Mouse (Mus musculus): ENCODE data around the gene Tctex1d4. TPM values are rescaled to one million over a fixed set of nuclear protein-coding genes. Genes with fewer than 3 reads are reported as not detected.

Gene Tctex1d4
- polyA plus RNA-seq, 1 experiment from 2014 or later = not detected

DNA sequence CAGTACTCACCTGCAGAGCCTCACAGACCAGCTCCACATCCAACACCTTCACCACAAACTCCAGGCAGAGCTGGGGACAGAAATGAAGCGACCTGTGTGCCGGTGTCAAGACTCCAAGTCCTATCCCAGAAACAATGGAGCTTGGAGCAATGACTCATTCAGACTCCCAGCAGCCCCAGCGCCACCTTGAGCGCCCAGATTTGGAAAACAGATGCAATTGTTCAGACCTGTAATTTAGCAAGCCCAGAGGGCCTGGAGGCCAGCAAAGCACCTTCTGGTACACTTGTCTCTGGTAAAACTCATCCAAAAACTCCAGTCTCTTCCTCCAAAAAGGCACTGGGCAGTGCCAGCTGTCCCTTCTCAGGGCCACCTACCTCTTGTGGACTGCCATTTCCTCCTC, 4.4 kb upstream of the Tctex1d4 start:
- Histone ChIP-seq H3K36me3 (ENCODE audit: poor library complexity, severe bottlenecking) (no peaks in the 10 kb centered on the region), H3K4me2 (no peak overlapping the region), H3K4me1 (peaks cover 30% of the 10 kb centered on the region), H3K9ac (no peak overlapping the region), H3K9me3 (replicated peaks) (no peaks in the 10 kb centered on the region), H3K27me3 (no peaks in the 10 kb centered on the region), H3K4me3 (no peak overlapping the region), H3K27ac (no peak overlapping the region)
- WGBS = 76% methylated on average over 4 of the region's 4 CpGs
- ATAC-seq = no peak

DNA sequence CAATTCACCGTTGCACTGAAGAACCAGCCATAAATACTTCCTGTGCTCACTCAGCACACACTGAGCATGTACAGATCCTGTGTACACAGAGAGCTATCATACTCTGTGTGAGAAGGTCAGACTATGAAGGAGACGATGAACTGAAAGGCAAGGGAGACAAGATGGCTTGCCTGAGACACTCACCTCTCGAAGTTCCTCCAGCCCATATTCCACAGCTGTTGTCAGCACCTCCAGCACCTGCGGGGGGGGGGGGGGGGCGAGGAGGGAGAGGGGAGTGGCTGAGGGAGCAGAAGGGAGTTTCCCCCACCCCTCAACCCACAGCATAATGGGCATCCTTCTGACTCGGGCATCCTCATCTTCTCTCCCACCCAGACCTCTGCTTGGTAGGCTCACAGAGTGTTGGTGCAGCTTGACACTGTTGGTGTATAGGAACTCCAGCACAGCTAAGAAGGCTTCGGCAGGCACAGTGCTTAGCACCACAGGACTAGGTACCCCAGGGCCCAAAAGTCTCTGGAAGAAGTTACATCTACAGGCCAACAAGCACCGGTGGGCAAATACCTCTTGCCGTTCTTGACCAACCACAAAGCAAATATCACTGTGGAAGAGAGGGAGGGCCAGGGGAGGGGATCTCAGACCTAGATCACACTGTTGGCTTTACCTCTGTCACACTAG, 2.9 kb upstream of the Tctex1d4 start:
- H3K4me3 ChIP-seq = no peak overlapping the region
- WGBS = 87% methylated on average over 7 of the region's 9 CpGs
- H3K27ac ChIP-seq = no peak overlapping the region
- no peak overlapping the region for H3K9ac ChIP-seq
- peaks cover 30% of the 10 kb centered on the region for H3K4me1 ChIP-seq
- H3K4me2 ChIP-seq = no peak overlapping the region
- H3K27me3 ChIP-seq = no peaks in the 10 kb centered on the region
- no peak for ATAC-seq
- peaks cover 7% of the 10 kb centered on the region for H3K36me3 ChIP-seq (ENCODE audit: poor library complexity, severe bottlenecking)
- H3K9me3 ChIP-seq (replicated peaks) = no peaks in the 10 kb centered on the region

DNA sequence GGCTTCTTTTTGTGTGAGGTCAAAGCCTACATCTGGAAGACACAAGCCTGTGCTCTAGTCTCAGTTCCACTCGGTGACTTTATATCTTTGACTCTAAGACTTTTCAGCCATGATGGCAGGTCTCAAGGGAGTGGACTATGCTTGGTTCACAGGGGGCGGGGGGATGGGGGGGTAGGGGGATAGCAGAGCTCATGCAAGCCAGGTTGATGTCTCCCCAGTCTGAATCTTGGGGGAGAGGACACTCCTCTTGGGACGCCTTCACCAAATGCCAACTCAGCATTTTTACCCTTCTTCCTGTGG, 2.4 kb upstream of the Tctex1d4 start:
- Histone ChIP-seq H3K4me2 (no peak overlapping the region), H3K4me1 (peaks cover 30% of the 10 kb centered on the region), H3K27ac (no peak overlapping the region), H3K4me3 (no peak overlapping the region), H3K9ac (no peak overlapping the region), H3K36me3 (ENCODE audit: poor library complexity, severe bottlenecking) (peaks cover 12% of the 10 kb centered on the region), H3K27me3 (no peaks in the 10 kb centered on the region), H3K9me3 (replicated peaks) (no peaks in the 10 kb centered on the region)
- no peak for ATAC-seq
- WGBS = 96% methylated on average over 3 of the region's 3 CpGs

DNA sequence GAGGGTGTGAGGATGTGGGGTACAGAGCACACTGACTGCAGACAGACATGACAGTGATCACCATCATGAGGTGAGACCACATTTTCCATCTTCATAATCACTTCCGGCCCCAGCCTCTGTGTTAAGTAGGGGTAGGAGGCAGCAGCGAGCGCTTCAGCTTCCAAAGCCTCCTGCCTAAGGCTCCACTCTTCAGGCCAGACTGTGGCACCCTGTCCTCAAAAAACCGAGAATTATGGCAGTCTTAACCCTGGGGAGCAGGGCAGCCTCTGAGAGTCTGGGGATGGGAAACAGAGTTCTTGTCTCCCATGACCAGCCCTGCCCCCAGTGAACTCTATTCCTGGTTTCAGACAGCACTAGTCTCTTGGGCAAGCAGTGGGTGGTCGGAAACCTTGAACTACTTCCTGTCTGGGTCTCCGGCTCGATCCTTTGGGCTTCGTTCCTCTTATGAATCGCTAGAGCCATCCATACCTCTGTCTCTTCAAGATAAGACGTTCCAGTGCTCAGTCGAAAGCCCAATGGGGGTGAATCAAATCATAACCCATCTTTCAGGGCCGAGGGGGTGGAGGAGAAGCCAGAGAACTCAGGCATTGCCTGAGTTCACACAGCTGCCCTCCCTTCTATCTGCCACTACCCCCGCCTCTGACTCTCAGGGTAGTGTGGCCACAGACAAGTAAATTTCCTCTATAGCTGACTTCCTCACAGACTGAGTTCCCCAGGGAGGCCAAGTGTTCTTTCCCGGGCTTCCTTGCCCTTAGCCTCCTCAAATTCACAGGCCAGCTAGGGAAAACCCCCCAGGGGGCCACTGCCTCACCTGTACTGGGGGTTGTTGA, 1.9 kb upstream of the Tctex1d4 start:
- H3K27ac ChIP-seq = peak overlapping the region; percentile 75
- H3K9me3 ChIP-seq (replicated peaks) = no peaks in the 10 kb centered on the region
- 80% methylated on average over 14 of the region's 14 CpGs for WGBS
- no peak for ATAC-seq
- no peak overlapping the region for H3K4me3 ChIP-seq
- H3K36me3 ChIP-seq (ENCODE audit: poor library complexity, severe bottlenecking) = peaks cover 16% of the 10 kb centered on the region
- peak overlapping the region; percentile 55 for H3K9ac ChIP-seq
- H3K27me3 ChIP-seq = no peaks in the 10 kb centered on the region
- H3K4me2 ChIP-seq = peak overlapping the region; percentile 39
- H3K4me1 ChIP-seq = peaks cover 28% of the 10 kb centered on the region

DNA sequence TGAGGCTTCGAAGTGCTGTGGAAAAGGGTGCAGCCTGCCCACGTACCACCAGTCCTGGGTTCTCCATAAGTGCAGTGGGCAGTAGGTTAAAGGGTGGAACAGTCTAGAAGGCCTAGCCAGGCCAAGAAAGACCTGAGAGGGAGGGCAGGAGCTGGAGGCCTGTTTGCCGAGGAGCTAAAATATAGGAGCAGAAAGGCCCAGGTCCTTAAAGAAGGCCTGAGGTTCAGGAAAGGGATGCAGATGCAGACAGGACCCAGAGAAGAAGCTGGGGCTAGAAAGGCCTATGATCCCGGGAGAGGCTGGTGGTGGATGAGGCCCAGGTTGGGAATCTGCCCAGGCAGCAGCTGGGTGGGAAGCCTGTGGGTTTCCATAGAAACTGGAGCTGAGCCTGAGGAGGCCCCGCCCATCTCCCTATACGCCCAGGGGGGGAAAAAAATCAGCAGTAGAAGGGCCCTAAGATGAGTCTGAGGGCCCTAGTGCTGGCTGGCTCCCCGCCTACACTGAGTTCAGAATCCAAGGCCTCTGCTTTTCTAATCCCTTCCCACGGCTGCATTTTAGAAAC, 1.2 kb upstream of the Tctex1d4 start, which contains the start of gene Btbd19:
Gene Btbd19 (minus strand): TSS at position 378 of the 562 bp plus-strand sequence.
- Histone ChIP-seq H3K36me3 (ENCODE audit: poor library complexity, severe bottlenecking) (peaks cover 23% of the 10 kb centered on the region), H3K9me3 (replicated peaks) (no peaks in the 10 kb centered on the region), H3K4me1 (peaks cover 25% of the 10 kb centered on the region), H3K27me3 (0 out of 2 replicates have a peak, but pooled peaks cover under 1% of the 10 kb centered on the region), H3K27ac (peak within 1 kb of the TSS; percentile 75), H3K9ac (peak within 1 kb of the TSS; percentile 55), H3K4me3 (no peak within 1 kb of the TSS), H3K4me2 (peak within 1 kb of the TSS; percentile 39)
- 31% methylated on average over 8 of the region's 8 CpGs for WGBS
- ATAC-seq = peak; percentile 51

DNA sequence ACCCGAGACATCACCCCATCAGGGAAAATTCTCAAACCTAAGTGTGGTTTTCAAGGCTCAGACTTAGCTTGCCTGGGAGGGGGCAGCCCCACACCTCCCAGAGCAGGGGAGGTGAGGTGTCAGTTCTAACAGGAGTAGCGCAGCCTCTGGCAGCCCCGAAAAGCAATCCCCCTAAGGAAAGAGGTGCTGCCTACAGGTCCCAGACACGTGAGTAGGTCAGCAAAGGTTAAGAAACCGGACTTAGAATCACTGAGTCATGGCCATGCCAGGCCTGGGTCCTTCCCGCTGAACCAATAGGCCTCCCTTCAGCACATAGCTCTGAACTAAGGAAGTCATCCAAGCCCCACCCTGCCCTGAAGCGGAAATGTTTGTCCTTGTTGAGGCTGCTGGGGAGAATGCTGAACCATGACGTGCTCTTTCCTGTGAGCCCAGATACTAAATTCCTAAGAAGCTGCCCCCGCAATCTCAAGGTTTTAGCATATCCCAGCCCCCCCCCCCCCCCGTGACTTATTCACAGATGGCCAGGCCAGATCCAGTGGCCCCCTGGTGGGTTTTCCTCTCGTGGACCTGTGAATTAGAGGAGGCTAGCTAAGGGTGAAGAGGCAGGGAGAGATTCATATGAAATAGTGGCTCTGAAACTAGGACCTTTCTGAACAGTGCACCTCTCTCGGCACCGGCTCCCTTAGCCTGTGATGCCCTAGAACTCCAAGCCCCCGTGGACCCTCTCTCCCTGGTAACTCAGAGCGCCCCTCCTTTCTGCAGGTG, 502 bp upstream of the Tctex1d4 start:
- no peak overlapping the region for H3K4me3 ChIP-seq
- H3K27me3 ChIP-seq = 0 out of 2 replicates have a peak, but pooled peaks cover 5% of the 10 kb centered on the region
- 54% methylated on average over 15 of the region's 15 CpGs for WGBS
- no peaks in the 10 kb centered on the region for H3K9me3 ChIP-seq (replicated peaks)
- peaks cover 29% of the 10 kb centered on the region for H3K4me1 ChIP-seq
- H3K9ac ChIP-seq = 0 out of 2 replicates have a peak overlapping the region, but pooled peaks have one; percentile 55
- H3K4me2 ChIP-seq = peak overlapping the region; percentile 39
- peaks cover 27% of the 10 kb centered on the region for H3K36me3 ChIP-seq (ENCODE audit: poor library complexity, severe bottlenecking)
- peak overlapping the region; percentile 75 for H3K27ac ChIP-seq
- no peak for ATAC-seq

DNA sequence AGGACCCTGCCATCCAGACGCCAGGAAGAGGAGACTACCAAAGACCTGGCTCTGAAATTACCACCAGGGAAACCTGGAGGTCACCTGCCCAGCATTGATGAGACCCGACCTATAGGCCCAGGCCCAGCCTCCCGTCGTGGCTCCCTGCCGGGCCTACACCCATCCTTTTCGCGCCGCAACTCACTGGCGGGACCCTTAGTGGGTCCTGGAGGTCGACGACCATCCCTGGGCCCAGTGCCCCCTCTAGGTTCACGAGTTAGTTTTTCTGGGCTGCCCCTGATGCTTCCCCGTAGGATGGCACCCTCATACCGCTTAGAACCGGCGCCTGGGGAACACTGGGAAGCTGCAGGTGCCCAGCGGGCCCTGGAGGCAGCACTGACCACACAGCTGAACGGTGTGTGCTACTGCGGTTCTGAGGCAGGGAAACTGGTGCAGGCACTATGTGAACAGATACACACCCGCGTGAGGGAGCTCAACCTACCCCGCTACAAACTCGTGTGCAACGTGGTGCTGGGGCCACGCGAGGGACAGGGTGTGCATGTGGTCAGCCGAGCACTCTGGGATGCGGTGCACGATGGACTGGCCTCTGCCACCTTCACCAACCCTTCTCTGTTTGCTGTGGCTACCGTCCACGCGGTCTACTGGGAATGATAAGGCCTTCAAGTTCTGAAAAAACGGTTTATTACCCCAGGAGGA, 1.5 kb downstream of the Tctex1d4 start:
- Histone ChIP-seq H3K27ac (no peak overlapping the region), H3K4me2 (no peak overlapping the region), H3K4me1 (peaks cover 48% of the 10 kb centered on the region), H3K9ac (no peak overlapping the region), H3K36me3 (ENCODE audit: poor library complexity, severe bottlenecking) (peaks cover 27% of the 10 kb centered on the region), H3K9me3 (replicated peaks) (no peaks in the 10 kb centered on the region), H3K27me3 (peaks cover 23% of the 10 kb centered on the region; the same call in 1 of the 2 replicates), H3K4me3 (no peak overlapping the region)
- no peak for ATAC-seq
- WGBS = 94% methylated on average over 33 of the region's 33 CpGs

DNA sequence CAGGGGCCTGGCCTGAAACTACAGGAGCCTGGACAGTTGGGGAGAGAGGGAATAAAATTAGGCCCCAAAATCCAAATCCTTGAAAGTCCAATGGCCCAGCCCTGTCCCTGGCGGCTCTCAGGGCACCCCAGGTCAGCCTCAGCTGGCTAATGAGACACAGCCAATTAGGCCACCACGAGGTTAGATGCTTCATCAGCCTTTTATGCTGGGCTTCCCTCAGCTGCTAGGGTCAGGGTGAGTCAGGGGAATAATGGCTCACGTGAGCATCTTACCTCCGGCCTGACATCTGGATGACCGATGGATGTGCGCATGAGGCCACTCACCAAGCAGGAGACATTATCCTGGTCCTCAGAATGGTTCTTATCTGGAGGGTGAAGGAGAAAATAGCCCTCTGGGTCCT, 4.2 kb downstream of the Tctex1d4 start:
- Histone ChIP-seq H3K9ac (peak overlapping the region; percentile 34), H3K4me2 (no peak overlapping the region)
- 34% methylated on average over 6 of the region's 6 CpGs for WGBS

DNA sequence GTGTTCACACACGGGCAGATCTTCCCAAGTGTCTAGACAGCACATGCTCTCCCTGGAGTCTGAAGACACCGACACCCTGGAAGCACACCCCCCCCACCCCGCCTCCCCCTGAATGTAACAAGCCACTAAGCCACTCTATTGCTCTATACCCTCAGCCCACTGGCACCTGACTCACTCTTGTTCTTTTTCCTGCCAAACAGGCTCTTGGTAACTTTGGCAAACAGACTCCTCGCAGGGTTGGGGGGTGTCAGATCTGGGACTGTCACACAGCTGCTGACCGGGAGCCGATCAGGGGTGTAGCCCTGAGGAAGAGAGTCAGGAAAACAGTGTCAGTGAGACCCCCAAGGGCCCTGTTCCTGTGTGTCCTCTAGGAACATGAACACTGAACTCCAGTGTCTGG, 4.6 kb downstream of the Tctex1d4 start:
- H3K4me3 ChIP-seq = no peak overlapping the region
- H3K36me3 ChIP-seq (ENCODE audit: poor library complexity, severe bottlenecking) = peaks cover 27% of the 10 kb centered on the region
- peaks cover 33% of the 10 kb centered on the region for H3K4me1 ChIP-seq
- no peaks in the 10 kb centered on the region for H3K9me3 ChIP-seq (replicated peaks)
- H3K27me3 ChIP-seq = peaks cover 23% of the 10 kb centered on the region; the same call in 1 of the 2 replicates
- peak overlapping the region; percentile 9; the same call in 1 of the 2 replicates for H3K9ac ChIP-seq
- no peak for ATAC-seq
- no peak overlapping the region for H3K27ac ChIP-seq
- H3K4me2 ChIP-seq = peak overlapping the region; percentile 92
- 45% methylated on average over 6 of the region's 6 CpGs for WGBS

More for the DNA sequence above, 4.2 kb downstream of the Tctex1d4 start:
- no peaks in the 10 kb centered on the region for H3K9me3 ChIP-seq (replicated peaks)
- H3K36me3 ChIP-seq (ENCODE audit: poor library complexity, severe bottlenecking) = peaks cover 27% of the 10 kb centered on the region
- H3K4me1 ChIP-seq = peaks cover 36% of the 10 kb centered on the region
- no peak overlapping the region for H3K27ac ChIP-seq
- no peak for ATAC-seq
- H3K27me3 ChIP-seq = peaks cover 23% of the 10 kb centered on the region; the same call in 1 of the 2 replicates
- no peak overlapping the region for H3K4me3 ChIP-seq

DNA sequence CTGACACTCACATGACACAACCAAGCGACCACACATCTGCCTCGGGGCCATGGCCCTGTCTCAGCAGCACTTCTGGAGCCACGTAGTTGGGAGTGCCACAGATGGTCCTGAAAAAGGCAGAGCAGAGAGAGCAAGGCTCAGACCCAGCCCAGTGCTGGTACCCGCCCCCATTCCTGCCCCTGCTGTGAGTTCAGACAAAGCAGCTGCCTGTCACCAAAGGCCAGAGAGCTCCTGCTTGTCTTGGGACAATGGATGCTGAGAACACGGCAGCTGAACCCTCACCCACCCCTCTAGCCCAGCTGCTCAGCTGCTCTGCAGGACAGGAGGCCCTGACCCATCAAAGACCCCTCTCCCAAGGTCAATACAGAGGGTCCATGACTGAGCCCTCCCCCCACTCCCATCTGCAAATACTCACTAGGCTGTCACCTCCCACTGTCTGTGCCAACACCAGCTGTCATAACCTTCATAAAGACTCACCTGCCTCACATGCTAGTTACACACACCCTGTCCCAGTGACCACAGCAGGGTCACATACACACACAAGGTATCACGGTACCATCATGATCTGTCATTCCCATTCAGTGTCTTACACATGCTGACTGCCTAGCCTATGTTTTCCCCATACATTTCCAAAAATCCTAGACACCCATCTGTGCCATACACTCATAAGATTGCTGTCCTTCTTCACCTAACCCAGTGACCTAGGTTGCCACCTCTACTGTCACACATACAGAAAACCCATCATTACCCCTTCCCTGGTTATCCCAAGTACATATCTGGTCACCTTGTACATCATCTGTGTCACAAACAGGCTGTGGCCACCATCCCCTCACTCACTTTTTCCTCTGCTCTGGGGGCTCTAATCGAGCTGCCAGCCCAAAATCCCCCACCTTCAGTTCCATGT, 5.5 kb downstream of the Tctex1d4 start:
- Histone ChIP-seq H3K4me2 (peak overlapping the region; percentile 92), H3K4me1 (peaks cover 29% of the 10 kb centered on the region), H3K27ac (peak overlapping the region; percentile 44), H3K36me3 (ENCODE audit: poor library complexity, severe bottlenecking) (peaks cover 27% of the 10 kb centered on the region), H3K27me3 (peaks cover 23% of the 10 kb centered on the region; the same call in 1 of the 2 replicates), H3K9me3 (replicated peaks) (no peaks in the 10 kb centered on the region), H3K9ac (peak overlapping the region; percentile 77), H3K4me3 (peak overlapping the region; percentile 69)
- WGBS = 7% methylated on average over 7 of the region's 7 CpGs
- ATAC-seq = peak; percentile 29; the same call in 1 of the 2 replicates

Measured in forebrain, embryonic 13.5 days (tissue).